Mouse (Mus musculus) C2C12 (cell line): ENCODE measurements at regions not wholly inside any gene's neighbourhood (a gene's known extent, or its start where the extent isn't known, plus 50 kb on each side); places are given as distances from the start of the nearest gene placed in this dataset.
A peak's percentile ranks its signal among the peaks of the same experiment; 100 is the strongest.

ENCODE experiments used
- H3K27me3 ChIP-seq: one replicate; pipeline ENCODE4 v1.6.1; 2011; ENCODE audit not compliant: control insufficient read depth, insufficient read depth, insufficient read length
- H3K36me3 ChIP-seq: one replicate; pipeline ENCODE4 v1.6.1; 2011; ENCODE audit not compliant: control insufficient read depth, insufficient read depth
- H3K4me3 ChIP-seq: one replicate; pipeline ENCODE4 v1.5.1; 2011; ENCODE audit warnings: mild to moderate bottlenecking, control low read depth; ENCODE audit not compliant: poor library complexity, insufficient read depth, severe bottlenecking
- H3K79me2 ChIP-seq: one replicate; pipeline ENCODE4 v1.6.1; 2011; ENCODE audit not compliant: control insufficient read depth, insufficient read depth
- H3K79me3 ChIP-seq: one replicate; pipeline ENCODE4 v1.6.1; 2011; ENCODE audit warnings: low read depth, control low read depth
- H3ac ChIP-seq: one replicate; pipeline ENCODE3; 2011; ENCODE audit warnings: low read depth; ENCODE audit not compliant: control insufficient read depth, insufficient read length
- CEBPB ChIP-seq: IDR thresholded peaks from one replicate; pipeline ENCODE4 v1.6.1; 2011; ENCODE audit warnings: low read depth, mild to moderate bottlenecking, control low read depth, moderate library complexity
- CTCF ChIP-seq: IDR thresholded peaks from one replicate; pipeline ENCODE4 v1.5.1; 2011; ENCODE audit not compliant: control insufficient read depth, insufficient read depth, insufficient read length
- FOSL1 ChIP-seq: IDR thresholded peaks from one replicate; pipeline ENCODE4 v1.8.0; 2011; ENCODE audit warnings: mild to moderate bottlenecking, low read length; ENCODE audit not compliant: poor library complexity, insufficient read depth, severe bottlenecking
- MAX ChIP-seq: IDR thresholded peaks from one replicate; pipeline ENCODE4 v1.6.1; 2011; ENCODE audit warnings: mild to moderate bottlenecking, control low read depth
- MYOD1 ChIP-seq: IDR thresholded peaks from one replicate; pipeline ENCODE4 v1.6.1; 2011; ENCODE audit warnings: low read depth; ENCODE audit not compliant: control insufficient read depth, insufficient read length
- MYOG ChIP-seq: IDR thresholded peaks from one replicate; pipeline ENCODE4 v1.6.1; 2011; ENCODE audit not compliant: control insufficient read depth, insufficient read length; ENCODE audit errors: extremely low read depth
- USF1 ChIP-seq: IDR thresholded peaks from one replicate; pipeline ENCODE4 v1.6.1; 2011; ENCODE audit warnings: low read depth, mild to moderate bottlenecking, control low read depth, moderate library complexity

- no peaks in the 10 kb centered on the region for H3K27me3 ChIP-seq
- H3ac ChIP-seq: no peak overlapping the region
- TF ChIP-seq CTCF (no peak), USF1 (no peak), CEBPB (no peak), MAX (no peak), FOSL1 (no peak), MYOD1 (no peak), MYOG (no peak)
- H3K4me3 ChIP-seq: no peak overlapping the region
- H3K79me2 ChIP-seq: no peaks in the 10 kb centered on the region
- no peaks in the 10 kb centered on the region for H3K79me3 ChIP-seq
- H3K36me3 ChIP-seq: no peaks in the 10 kb centered on the region
Observed at GRCm38 (mm10) chr5:134817671-134818070, 70.5 kb upstream of the Eln start.

- Histone ChIP-seq H3ac (no peak overlapping the region), H3K79me3 (no peaks in the 10 kb centered on the region), H3K27me3 (no peaks in the 10 kb centered on the region), H3K4me3 (no peak overlapping the region), H3K36me3 (no peaks in the 10 kb centered on the region), H3K79me2 (no peaks in the 10 kb centered on the region)
- TF ChIP-seq FOSL1 (no peak), CEBPB (no peak), MAX (no peak), USF1 (no peak), MYOD1 (no peak), MYOG (no peak), CTCF (no peak)
Observed at GRCm38 (mm10) chr5:134809121-134809520, 62.0 kb upstream of the Eln start.

GRCm38 (mm10) chr5:134804291-134805049 is 57.3 kb upstream of the Eln start:
- Histone ChIP-seq H3ac (no peak overlapping the region), H3K27me3 (no peaks in the 10 kb centered on the region), H3K79me3 (no peaks in the 10 kb centered on the region), H3K36me3 (no peaks in the 10 kb centered on the region), H3K79me2 (no peaks in the 10 kb centered on the region), H3K4me3 (no peak overlapping the region)
- TF ChIP-seq MYOD1 (no peak), MAX (no peak), FOSL1 (no peak), MYOG (no peak), CEBPB (no peak), CTCF (no peak), USF1 (no peak)

- TF ChIP-seq CEBPB (peak; percentile 23), MAX (no peak), CTCF (no peak)
- H3K79me2 ChIP-seq: no peaks in the 10 kb centered on the region
- H3ac ChIP-seq: no peak overlapping the region
- peaks cover 6% of the 10 kb centered on the region for H3K27me3 ChIP-seq
- H3K79me3 ChIP-seq: no peaks in the 10 kb centered on the region
- H3K4me3 ChIP-seq: no peak overlapping the region
- H3K36me3 ChIP-seq: no peaks in the 10 kb centered on the region
Observed at GRCm38 (mm10) chr5:134802161-134802719, 55.1 kb upstream of the Eln start.

- Histone ChIP-seq H3K79me3 (no peaks in the 10 kb centered on the region), H3ac (no peak overlapping the region), H3K36me3 (no peaks in the 10 kb centered on the region), H3K4me3 (no peak overlapping the region), H3K79me2 (no peaks in the 10 kb centered on the region), H3K27me3 (peaks cover 8% of the 10 kb centered on the region)
- TF ChIP-seq FOSL1 (no peak), MAX (no peak), MYOG (no peak), CEBPB (no peak), USF1 (no peak), MYOD1 (no peak), CTCF (no peak)
Observed at GRCm38 (mm10) chr5:134800481-134800880, 53.4 kb upstream of the Eln start.

- no peak overlapping the region for H3K4me3 ChIP-seq
- H3K27me3 ChIP-seq: peaks cover 13% of the 10 kb centered on the region
- no peaks in the 10 kb centered on the region for H3K79me3 ChIP-seq
- no peak overlapping the region for H3ac ChIP-seq
- no peaks in the 10 kb centered on the region for H3K36me3 ChIP-seq
- TF ChIP-seq MYOG (no peak), FOSL1 (no peak), USF1 (no peak), CTCF (no peak), MAX (no peak), MYOD1 (no peak), CEBPB (no peak)
- no peaks in the 10 kb centered on the region for H3K79me2 ChIP-seq
Observed at GRCm38 (mm10) chr5:134799911-134800310, 52.8 kb upstream of the Eln start.
